Mouse (Mus musculus): ENCODE results near the gene B3galnt1.
"Not testable (repeated sequence)": the region's sequence is repeated elsewhere in the genome, so short reads cannot be mapped to it uniquely, and the experiment has no call there.

Gene B3galnt1

GRCm38 (mm10) chr3:69565586-69565985 lies 33.2 kb downstream of the B3galnt1 start:
- not testable (repeated sequence) for DNase-seq (ENCODE audit: low spot score)

GRCm38 (mm10) chr3:69563406-69563805 lies 35.4 kb downstream of the B3galnt1 start:
- peak; percentile 75 for DNase-seq (ENCODE audit: low spot score)

- DNase-seq (ENCODE audit: low spot score) = peak; percentile 51
Observed at GRCm38 (mm10) chr3:69561686-69562085, 37.1 kb downstream of the B3galnt1 start.

- DNase-seq (ENCODE audit: low spot score) = no peak
Observed at GRCm38 (mm10) chr3:69559975-69560330, 38.8 kb downstream of the B3galnt1 start.

GRCm38 (mm10) chr3:69559316-69559974 lies 39.3 kb downstream of the B3galnt1 start:
- no peak for DNase-seq (ENCODE audit: low spot score)

GRCm38 (mm10) chr3:69556092-69556778 lies 42.5 kb downstream of the B3galnt1 start:
- DNase-seq (ENCODE audit: low spot score) = peak; percentile 65

- DNase-seq (ENCODE audit: low spot score) = no peak
Observed at GRCm38 (mm10) chr3:69555511-69555910, 43.2 kb downstream of the B3galnt1 start.

- DNase-seq (ENCODE audit: low spot score) = no peak
Observed at GRCm38 (mm10) chr3:69549602-69550001, 49.2 kb downstream of the B3galnt1 start.

GRCm38 (mm10) chr3:69548704-69549455 lies 49.9 kb downstream of the B3galnt1 start:
- DNase-seq (ENCODE audit: low spot score) = no peak

GRCm38 (mm10) chr3:69545017-69545416 lies 53.7 kb downstream of the B3galnt1 start:
- no peak for DNase-seq (ENCODE audit: low spot score)

GRCm38 (mm10) chr3:69543730-69544129 lies 55.0 kb downstream of the B3galnt1 start:
- no peak for DNase-seq (ENCODE audit: low spot score)

GRCm38 (mm10) chr3:69542962-69543361 lies 55.8 kb downstream of the B3galnt1 start:
- no peak for DNase-seq (ENCODE audit: low spot score)

GRCm38 (mm10) chr3:69535941-69536647 lies 62.7 kb downstream of the B3galnt1 start:
- DNase-seq (ENCODE audit: low spot score) = no peak

- DNase-seq (ENCODE audit: low spot score) = no peak
Observed at GRCm38 (mm10) chr3:69535486-69535885, 63.3 kb downstream of the B3galnt1 start.

GRCm38 (mm10) chr3:69532687-69533086 lies 66.1 kb downstream of the B3galnt1 start:
- no peak for DNase-seq (ENCODE audit: low spot score)

- DNase-seq (ENCODE audit: low spot score) = no peak
Observed at GRCm38 (mm10) chr3:69531511-69531910, 67.2 kb downstream of the B3galnt1 start.

- DNase-seq (ENCODE audit: low spot score) = no peak
Observed at GRCm38 (mm10) chr3:69529576-69529975, 69.2 kb downstream of the B3galnt1 start.

- DNase-seq (ENCODE audit: low spot score) = no peak
Observed at GRCm38 (mm10) chr3:69527384-69527783, 71.4 kb downstream of the B3galnt1 start.

- no peak for DNase-seq (ENCODE audit: low spot score)
Observed at GRCm38 (mm10) chr3:69525072-69525529, 73.7 kb downstream of the B3galnt1 start.

- DNase-seq (ENCODE audit: low spot score) = no peak
Observed at GRCm38 (mm10) chr3:69524356-69525071, 74.2 kb downstream of the B3galnt1 start.
